Mouse (Mus musculus): ENCODE measurements around the gene Gm47985. TPM values are rescaled to one million over a fixed set of nuclear protein-coding genes. Genes with fewer than 3 reads are reported as not detected.

Gene Gm47985
- total and polyA plus RNA-seq, 3 experiments = not detected

- H3K4me1 ChIP-seq (ENCODE audit: control insufficient read depth in 1 of 2, insufficient read depth in 2 of 2) = peaks cover 0 to 6% of the 10 kb centered on the region in 2 experiments; a peak in 2 of 4 replicates
- H3K79me2 ChIP-seq (replicated peaks; ENCODE audit: control insufficient read depth, extremely low read depth, insufficient read depth, poor library complexity, severe bottlenecking) = no peaks in the 10 kb centered on the region
- H3K9ac ChIP-seq (ENCODE audit: insufficient read depth, low read depth) = no peak overlapping the region
- DNase-seq (ENCODE audit: extremely low read depth) = no peak
- in situ Hi-C loops (cut with MboI; ENCODE audit: low pct_ligation_motif_present, low pct_unique_long_range_greater_than_20kb, low sequenced_read_pairs) = no loop called here
- TF ChIP-seq NELFE (IDR thresholded peaks at IDR 0.05; ENCODE audit: low read depth, low read length) (no peak), USF1 (IDR thresholded peaks at IDR 0.05; ENCODE audit: low read depth, low read length) (no peak), HCFC1 (IDR thresholded peaks at IDR 0.05; ENCODE audit: low read depth, low read length) (no peak), BHLHE40 (IDR thresholded peaks at IDR 0.05; ENCODE audit: low read depth, low read length) (no peak), CHD1 (IDR thresholded peaks at IDR 0.05; ENCODE audit: low read depth, low read length) (no peak), SIN3A (IDR thresholded peaks at IDR 0.05; ENCODE audit: low read length) (no peak), IRF4 (IDR thresholded peaks at IDR 0.05; ENCODE audit: low read depth, low read length) (no peak), KAT2A (IDR thresholded peaks at IDR 0.05; ENCODE audit: insufficient replicate concordance, low read length) (no peak), GABPA (IDR thresholded peaks at IDR 0.05; ENCODE audit: insufficient replicate concordance, low read depth, low read length) (no peak), MAX (IDR thresholded peaks at IDR 0.05; ENCODE audit: low read length) (no peak), ZMIZ1 (IDR thresholded peaks at IDR 0.05; ENCODE audit: low read depth, low read length) (no peak), ZKSCAN1 (IDR thresholded peaks at IDR 0.05; ENCODE audit: borderline replicate concordance, low read depth, low read length) (no peak), MYC (IDR thresholded peaks at IDR 0.05; ENCODE audit: low read depth, low read length) (no peak), RAD21 (IDR thresholded peaks at IDR 0.05; ENCODE audit: low read depth, low read length) (no peak), MEF2A (IDR thresholded peaks at IDR 0.05; ENCODE audit: borderline replicate concordance, low read depth, low read length) (no peak)
- dilution Hi-C loops (cut with MboI; ENCODE audit: extremely low pct_ligation_motif_present, extremely low pct_unique_long_range_greater_than_20kb, low sequenced_read_pairs) = no loop called here
- no peaks in the 10 kb centered on the region for H3K27me3 ChIP-seq (replicated peaks)
- no peak overlapping the region for H3K27ac ChIP-seq (ENCODE audit: insufficient read depth, low read depth)
- H3K9me3 ChIP-seq (replicated peaks; ENCODE audit: low read length) = no peaks in the 10 kb centered on the region
- H3K36me3 ChIP-seq (replicated peaks in 1 of 2; ENCODE audit: control insufficient read depth in 1 of 2, insufficient read depth in 1 of 2, low read length in 1 of 2) = no peaks in the 10 kb centered on the region
- H3K4me2 ChIP-seq (ENCODE audit: insufficient read depth, low read depth, poor library complexity, severe bottlenecking) = no peak overlapping the region
- no peak overlapping the region for H3K4me3 ChIP-seq (replicated peaks in 1 of 3; ENCODE audit: low read depth in 2 of 3, low read length in 2 of 3, poor library complexity in 1 of 3)
These were observed 51.4 kb downstream of the Gm47985 start for GRCm38 (mm10) chr1:151233756-151234155.

Other genes with a start within 250 kb of the Gm47985 start
- under 0.01 TPM in 2 replicates for gene Hmcn1, start 189.1 kb upstream of the Gm47985 start, total RNA-seq (2012; rRNA removed)
- gene Hmcn1, start 189.1 kb upstream of the Gm47985 start, total RNA-seq (2014; rRNA removed) = 0.01 TPM in 2 replicates
- gene Hmcn1, start 189.1 kb upstream of the Gm47985 start, polyA plus RNA-seq (2012; ENCODE audit: insufficient read length, low read depth) = 0.01 and 0.04 TPM in 2 replicates
- 0.08 TPM in 1 of 2 replicates, not detected in the other for gene Gm8947, start 9.8 kb downstream of the Gm47985 start, total RNA-seq (2012; rRNA removed)
- not detected in 2 replicates for gene Gm8947, start 9.8 kb downstream of the Gm47985 start, total RNA-seq (2014; rRNA removed)
- gene Gm8947, start 9.8 kb downstream of the Gm47985 start, polyA plus RNA-seq (2012; ENCODE audit: insufficient read length, low read depth) = 0.25 and 0.36 TPM in 2 replicates
- gene Gm47995, start 15.9 kb downstream of the Gm47985 start, total RNA-seq (2012; rRNA removed) = not detected in 2 replicates
- gene Gm47995, start 15.9 kb downstream of the Gm47985 start, total RNA-seq (2014; rRNA removed) = not detected in 2 replicates
- not detected in 2 replicates for gene Gm47995, start 15.9 kb downstream of the Gm47985 start, polyA plus RNA-seq (2012; ENCODE audit: insufficient read length, low read depth)
- not detected in 2 replicates for gene 3110040M04Rik, start 21.6 kb downstream of the Gm47985 start, total RNA-seq (2012; rRNA removed)
- not detected in 2 replicates for gene 3110040M04Rik, start 21.6 kb downstream of the Gm47985 start, total RNA-seq (2014; rRNA removed)
- not detected in 2 replicates for gene 3110040M04Rik, start 21.6 kb downstream of the Gm47985 start, polyA plus RNA-seq (2012; ENCODE audit: insufficient read length, low read depth)
- gene Gm47996, start 27.6 kb downstream of the Gm47985 start, total RNA-seq (2012; rRNA removed) = 0.13 TPM in 1 of 2 replicates, not detected in the other
- gene Gm47996, start 27.6 kb downstream of the Gm47985 start, total RNA-seq (2014; rRNA removed) = not detected in 2 replicates
- gene Gm47996, start 27.6 kb downstream of the Gm47985 start, polyA plus RNA-seq (2012; ENCODE audit: insufficient read length, low read depth) = not detected in 2 replicates
- 77.6 and 88.1 TPM in 2 replicates for gene Ivns1abp, start 161.9 kb downstream of the Gm47985 start, total RNA-seq (2012; rRNA removed)
- 197 and 234 TPM in 2 replicates for gene Ivns1abp, start 161.9 kb downstream of the Gm47985 start, total RNA-seq (2014; rRNA removed)
- 212 and 216 TPM in 2 replicates for gene Ivns1abp, start 161.9 kb downstream of the Gm47985 start, polyA plus RNA-seq (2012; ENCODE audit: insufficient read length, low read depth)
- gene Swt1, start 245.9 kb downstream of the Gm47985 start, total RNA-seq (2012; rRNA removed) = 10.8 and 14.8 TPM in 2 replicates
- 19.6 and 28.7 TPM in 2 replicates for gene Swt1, start 245.9 kb downstream of the Gm47985 start, total RNA-seq (2014; rRNA removed)
- gene Swt1, start 245.9 kb downstream of the Gm47985 start, polyA plus RNA-seq (2012; ENCODE audit: insufficient read length, low read depth) = 6.9 and 8.0 TPM in 2 replicates
- gene Trmt1l, start 246.0 kb downstream of the Gm47985 start, total RNA-seq (2012; rRNA removed) = 21.6 and 21.8 TPM in 2 replicates
- gene Trmt1l, start 246.0 kb downstream of the Gm47985 start, total RNA-seq (2014; rRNA removed) = 20.9 and 22.7 TPM in 2 replicates
- 18.9 and 23.7 TPM in 2 replicates for gene Trmt1l, start 246.0 kb downstream of the Gm47985 start, polyA plus RNA-seq (2012; ENCODE audit: insufficient read length, low read depth)